Mouse (Mus musculus): ENCODE results near the gene Prkcsh. TPM values are rescaled to one million over a fixed set of nuclear protein-coding genes. Genes with fewer than 3 reads are reported as not detected.

The Prkcsh gene
- total RNA-seq (2012; rRNA removed) (330 and 356 TPM in 2 replicates), polyA plus RNA-seq (2012; ENCODE audit: insufficient read depth in 1 of 2, insufficient read length in 2 of 2, low read depth in 1 of 2, low replicate concordance in 2 of 2, missing spikeins in 1 of 2) (100 to 1,000 TPM; 183 to 577 TPM)

DNA sequence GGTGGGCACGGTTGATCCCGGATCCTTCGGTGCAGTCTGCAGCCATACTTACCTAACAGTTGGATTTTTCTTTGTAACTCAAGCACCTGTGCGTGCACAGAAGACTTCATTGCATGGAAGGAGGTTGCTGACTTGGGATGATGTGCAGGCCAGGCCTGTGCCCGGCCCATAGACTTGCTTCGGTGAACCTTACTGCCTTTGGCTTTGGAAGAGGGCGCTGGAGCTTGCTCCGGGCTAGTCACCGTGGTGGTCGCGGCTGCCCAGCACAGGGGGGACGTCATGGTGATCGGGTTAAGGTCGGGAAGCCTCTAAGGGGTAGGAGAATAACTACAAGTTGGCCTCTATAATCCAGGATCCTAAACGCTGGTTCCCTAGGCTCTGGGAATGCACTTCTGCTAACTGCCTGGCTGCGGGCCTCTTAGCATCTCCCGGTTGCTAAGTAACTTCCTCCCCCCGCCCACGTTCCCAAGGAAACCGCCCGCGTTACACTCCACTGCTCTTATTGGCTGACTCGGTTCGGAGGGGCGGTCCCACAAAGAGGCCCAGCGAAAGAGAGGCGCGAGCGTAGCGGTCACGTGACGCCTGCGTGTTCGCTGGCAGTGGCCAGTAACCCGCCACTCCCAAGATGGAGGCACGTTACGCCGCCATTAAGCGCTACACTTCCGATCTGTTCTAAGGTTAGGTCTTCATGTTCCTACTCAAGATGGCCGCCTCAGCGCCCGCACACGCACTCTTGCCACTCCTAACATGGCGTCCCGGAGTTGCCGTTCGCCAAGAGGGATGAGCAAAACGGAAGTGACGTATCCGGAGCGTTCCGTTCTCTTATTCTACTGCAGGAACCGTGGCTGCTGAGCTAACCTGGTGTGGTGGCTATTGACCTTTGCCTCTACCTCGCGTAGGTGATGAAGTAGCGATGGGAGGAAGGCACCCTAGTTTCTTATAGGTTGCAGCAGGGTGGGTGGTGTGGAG is at the start of gene Prkcsh, which contains the start of gene Ccdc151:
TSS of gene Prkcsh (plus strand) at position 613 of the 969 bp plus-strand sequence.
TSS of gene Ccdc151 (minus strand) at position 441 of the 969 bp plus-strand sequence.
- H3K79me2 ChIP-seq (ENCODE audit: control insufficient read depth, insufficient read depth, low read length, poor library complexity) = peaks cover 26% of the 10 kb centered on the region
- DNase-seq (ENCODE audit: low read depth, low spot score) = peak; percentile 100
- peaks cover 8 to 22% of the 10 kb centered on the region in 2 experiments for H3K36me3 ChIP-seq (ENCODE audit: control insufficient read depth in 1 of 2, insufficient read depth in 2 of 2, low read length in 2 of 2)
- H3K4me1 ChIP-seq (ENCODE audit: control insufficient read depth in 1 of 2, insufficient read depth in 2 of 2, low read length in 2 of 2) = peaks cover 3 to 22% of the 10 kb centered on the region in 2 experiments
- H3K9ac ChIP-seq (ENCODE audit: control insufficient read depth, low read depth, low read length, poor library complexity, severe bottlenecking) = peak within 1 kb of the TSS; percentile 71
- H3K9me3 ChIP-seq (replicated peaks; ENCODE audit: insufficient read depth, low read length) = no peaks in the 10 kb centered on the region
- H3K27ac ChIP-seq (ENCODE audit: control insufficient read depth, low read depth, low read length) = peak within 1 kb of the TSS; percentile 70
- peaks cover 0 to 4% of the 10 kb centered on the region in 2 experiments; a peak in 2 of 4 replicates for H3K27me3 ChIP-seq (ENCODE audit: control insufficient read depth in 1 of 2, insufficient read depth in 2 of 2, low read length in 2 of 2)
- H3K4me3 ChIP-seq (ENCODE audit: control insufficient read depth in 1 of 2, insufficient read depth in 1 of 2, low read depth in 2 of 2, low read length in 2 of 2) = peak within 1 kb of the TSS; percentile 54 to 62
- no peak for TF ChIP-seq TAL1 (IDR thresholded peaks at IDR 0.05; ENCODE audit: low read length)
- TF ChIP-seq POLR2AphosphoS5 (IDR thresholded peaks at IDR 0.05; ENCODE audit: borderline replicate concordance, low read depth, low read length) = peak; percentile 93
- no peak for TF ChIP-seq ZNF384 (IDR thresholded peaks at IDR 0.05; ENCODE audit: low read depth, low read length)
- peak; percentile 74 for TF ChIP-seq ETS1 (IDR thresholded peaks at IDR 0.05; ENCODE audit: low read depth, low read length)
- peak; percentile 98 for TF ChIP-seq HCFC1 (IDR thresholded peaks at IDR 0.05; ENCODE audit: low read depth, low read length)
- peak in 1 of 2 experiments; percentile 72; a peak in 2 of 4 replicates for TF ChIP-seq EP300 (IDR thresholded peaks at IDR 0.05; ENCODE audit: low read depth in 1 of 2, low read length in 2 of 2)
- TF ChIP-seq CHD1 (IDR thresholded peaks at IDR 0.05; ENCODE audit: low read depth, low read length) = no peak
- peak; percentile 100 for TF ChIP-seq SIN3A (IDR thresholded peaks at IDR 0.05; ENCODE audit: low read length)
- TF ChIP-seq NELFE (IDR thresholded peaks at IDR 0.05; ENCODE audit: low read depth, low read length) = peak; percentile 100
- no peak for TF ChIP-seq E2F4 (IDR thresholded peaks at IDR 0.05; ENCODE audit: borderline replicate concordance, low read depth, low read length)
- peak; percentile 83 for TF ChIP-seq NRF1 (IDR thresholded peaks at IDR 0.05; ENCODE audit: insufficient read depth, low read depth, low read length, poor library complexity, severe bottlenecking)
- TF ChIP-seq BHLHE40 (IDR thresholded peaks at IDR 0.05; ENCODE audit: borderline replicate concordance, low read depth, low read length) = peak; percentile 78; the same call in 1 of the 2 replicates
- TF ChIP-seq MAZ (IDR thresholded peaks at IDR 0.05; ENCODE audit: low read depth, low read length) = peak; percentile 98
- TF ChIP-seq GABPA (IDR thresholded peaks at IDR 0.05; ENCODE audit: low read depth, low read length) = peak; percentile 55; the same call in 1 of the 2 replicates
- peak; percentile 99 for TF ChIP-seq USF2 (IDR thresholded peaks at IDR 0.05; ENCODE audit: borderline replicate concordance in 1 of 2, insufficient read depth in 1 of 2, low read depth in 1 of 2, low read length in 2 of 2)
- TF ChIP-seq MXI1 (IDR thresholded peaks at IDR 0.05; ENCODE audit: low read depth, low read length) = peak; percentile 95
- no peak for TF ChIP-seq ZKSCAN1 (IDR thresholded peaks at IDR 0.05; ENCODE audit: low read depth, low read length)
- TF ChIP-seq SMC3 (IDR thresholded peaks at IDR 0.05; ENCODE audit: low read depth, low read length) = no peak
- TF ChIP-seq ELF1 (IDR thresholded peaks at IDR 0.05; ENCODE audit: low read depth, low read length) = peak; percentile 93
- TF ChIP-seq POLR2AphosphoS2 (IDR thresholded peaks at IDR 0.05; ENCODE audit: low read length) = peak; percentile 97
- TF ChIP-seq CHD2 (IDR thresholded peaks at IDR 0.05; ENCODE audit: low read length) = peak; percentile 73; the same call in 1 of the 2 replicates
- TF ChIP-seq USF1 (IDR thresholded peaks at IDR 0.05; ENCODE audit: low read depth, low read length) = peak; percentile 98
- TF ChIP-seq ZC3H11A (IDR thresholded peaks at IDR 0.05; ENCODE audit: low read depth, low read length) = peak; percentile 95
- peak; percentile 100 for TF ChIP-seq MAX (IDR thresholded peaks at IDR 0.05; ENCODE audit: low read length)
- no peak for TF ChIP-seq MAFK (IDR thresholded peaks at IDR 0.05; ENCODE audit: borderline replicate concordance, low read depth, low read length)
- TF ChIP-seq POLR2A (IDR thresholded peaks at IDR 0.05; ENCODE audit: control insufficient read depth in 1 of 2, insufficient read depth in 1 of 2, low read depth in 1 of 2, low read length in 2 of 2, poor library complexity in 1 of 2) = peak; percentile 96 to 100
- no peak for TF ChIP-seq MEF2A (IDR thresholded peaks at IDR 0.05; ENCODE audit: extremely low read depth, insufficient replicate concordance, low read depth, low read length, poor library complexity, severe bottlenecking)
- TF ChIP-seq CTCF (IDR thresholded peaks at IDR 0.05 in 2 of 3, conservative IDR thresholded peaks at IDR 0.05 in 1 of 3; ENCODE audit: control insufficient read depth in 1 of 3, insufficient read depth in 1 of 3, low read depth in 2 of 3, low read length in 3 of 3, poor library complexity in 1 of 3, severe bottlenecking in 1 of 3) = peak in 1 of 3 experiments; percentile 9; a peak in 1 of 6 replicates
- peak; percentile 86 for TF ChIP-seq TBP (IDR thresholded peaks at IDR 0.05; ENCODE audit: low read depth, low read length)
- TF ChIP-seq ZMIZ1 (IDR thresholded peaks at IDR 0.05; ENCODE audit: low read depth, low read length) = peak; percentile 96
- TF ChIP-seq UBTF (IDR thresholded peaks at IDR 0.05; ENCODE audit: borderline replicate concordance, insufficient read depth, low read depth, low read length) = no peak
- TF ChIP-seq GATA1 (IDR thresholded peaks at IDR 0.05; ENCODE audit: low read depth, low read length) = peak; percentile 13; the same call in 1 of the 2 replicates
- no peak; the same call in 1 of the 2 replicates for TF ChIP-seq MYB (IDR thresholded peaks at IDR 0.05; ENCODE audit: low read depth, low read length)

All from MEL (cell line).